Mouse (Mus musculus): ENCODE results near the gene Shc2. TPM values are rescaled to one million over a fixed set of nuclear protein-coding genes. Genes with fewer than 3 reads are reported as not detected.

Gene Shc2
- polyA plus RNA-seq, 1 experiment from 2014 or later, result 8.5 TPM

DNA sequence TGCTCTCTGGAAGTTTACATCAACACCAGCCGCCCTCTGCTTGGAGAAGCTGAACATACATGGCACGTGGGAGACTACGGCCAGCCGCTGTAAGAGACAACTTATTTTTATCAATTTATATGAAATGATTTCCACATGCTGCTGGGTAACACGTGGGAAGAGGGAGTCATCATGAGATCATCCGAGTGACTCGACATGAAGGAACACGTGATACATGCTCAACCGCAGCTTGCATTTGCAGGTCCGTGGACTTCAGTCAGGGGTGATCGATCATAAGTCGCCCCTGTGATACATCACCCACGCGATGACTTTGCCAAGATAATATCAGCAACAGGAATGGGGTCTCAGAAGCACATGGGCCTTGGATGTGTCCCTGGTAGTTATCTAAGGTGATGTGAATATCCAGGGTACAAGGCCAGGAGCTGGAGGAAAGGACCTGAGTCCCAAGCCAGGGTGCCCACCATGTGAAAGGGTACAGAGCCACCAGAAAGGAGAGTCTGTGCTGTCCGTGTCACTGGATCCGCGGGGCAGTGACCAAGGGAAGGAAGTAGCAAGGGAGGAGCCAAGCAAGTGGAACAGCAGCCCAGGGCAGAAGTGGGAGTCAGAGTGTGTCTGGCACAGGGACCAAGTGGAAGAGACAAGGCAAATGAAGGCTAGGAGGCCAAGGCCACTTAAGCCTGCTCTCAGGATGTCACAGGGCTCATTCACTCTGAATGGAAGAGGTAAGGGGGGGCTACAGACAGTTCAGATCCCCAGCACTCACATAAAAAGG is 4.5 kb downstream of the Shc2 start:
- Histone ChIP-seq H3K4me3 (ENCODE audit: low read length) (no peak overlapping the region), H3K4me1 (ENCODE audit: control insufficient read depth, insufficient read depth, low read length) (peaks cover 18% of the 10 kb centered on the region), H3K9me3 (ENCODE audit: control insufficient read depth, low read length) (no peaks in the 10 kb centered on the region), H3K4me2 (replicated peaks; ENCODE audit: low read depth, low read length) (no peak overlapping the region), H3K27ac (ENCODE audit: low read depth, low read length) (no peak overlapping the region), H3K9ac (ENCODE audit: low read depth, low read length) (no peak overlapping the region; the same call in 1 of the 2 replicates), H3K27me3 (ENCODE audit: control insufficient read depth, insufficient read depth, low read length) (no peaks in the 10 kb centered on the region), H3K36me3 (ENCODE audit: control insufficient read depth, insufficient read depth, low read length) (no peaks in the 10 kb centered on the region)
- peak; percentile 2; the same call in 1 of the 2 replicates for ATAC-seq (ENCODE audit: low FRiP score, low TSS enrichment)
- 56% methylated on average over 17 of the region's 17 CpGs for WGBS

DNA sequence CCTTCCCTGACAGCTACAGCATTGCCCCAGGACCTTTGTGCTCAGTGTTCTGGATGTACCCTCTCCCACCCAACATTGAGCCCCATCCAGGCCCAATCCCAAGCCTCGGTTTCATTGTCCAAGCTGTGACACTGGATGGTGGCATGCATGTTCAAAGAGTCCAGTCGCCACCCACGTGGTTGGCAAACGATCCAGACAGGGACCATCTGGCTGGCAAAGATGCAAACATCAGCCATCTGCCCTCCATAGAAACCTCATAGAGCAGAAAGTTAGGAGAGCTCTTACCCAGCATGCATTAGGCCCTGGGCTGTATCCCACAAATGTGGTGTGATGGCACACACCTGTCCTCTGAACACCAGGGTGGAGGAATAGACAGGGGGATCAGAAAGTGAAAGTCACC is 6.3 kb downstream of the Shc2 start:
- Histone ChIP-seq H3K4me2 (replicated peaks; ENCODE audit: low read depth, low read length) (no peak overlapping the region), H3K9ac (ENCODE audit: low read depth, low read length) (no peak overlapping the region)

DNA sequence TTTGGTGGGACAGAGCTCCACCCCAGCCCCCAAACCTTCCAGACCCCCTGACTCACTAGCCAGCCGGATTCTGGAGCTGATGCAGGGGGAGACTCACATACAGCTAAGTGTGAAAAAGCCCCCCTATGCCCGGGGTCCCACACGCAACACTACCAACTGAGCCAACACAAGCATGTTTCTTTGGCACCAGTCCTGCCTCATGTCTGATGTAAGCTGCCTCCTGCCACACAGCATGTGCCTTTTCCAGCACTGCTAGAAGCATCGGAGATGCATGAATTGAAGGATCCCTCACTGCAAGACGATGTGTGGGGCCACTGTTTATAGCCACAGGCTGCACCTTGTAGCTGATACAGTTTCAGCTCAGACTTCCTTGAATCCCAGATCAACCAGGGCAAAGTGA is 9.3 kb downstream of the Shc2 start:
- no peaks in the 10 kb centered on the region for H3K36me3 ChIP-seq (ENCODE audit: control insufficient read depth, insufficient read depth, low read length)
- H3K4me3 ChIP-seq (ENCODE audit: low read length), result no peak overlapping the region
- H3K4me1 ChIP-seq (ENCODE audit: control insufficient read depth, insufficient read depth, low read length), result peaks cover 5% of the 10 kb centered on the region
- H3K9ac ChIP-seq (ENCODE audit: low read depth, low read length), result no peak overlapping the region
- WGBS, result 91% methylated on average over 5 of the region's 5 CpGs
- H3K27ac ChIP-seq (ENCODE audit: low read depth, low read length), result no peak overlapping the region
- no peaks in the 10 kb centered on the region for H3K9me3 ChIP-seq (ENCODE audit: control insufficient read depth, low read length)
- no peak for ATAC-seq (ENCODE audit: low FRiP score, low TSS enrichment)
- H3K27me3 ChIP-seq (ENCODE audit: control insufficient read depth, insufficient read depth, low read length), result no peaks in the 10 kb centered on the region
- H3K4me2 ChIP-seq (replicated peaks; ENCODE audit: low read depth, low read length), result no peak overlapping the region

More for the DNA sequence above, 6.3 kb downstream of the Shc2 start:
- Histone ChIP-seq H3K4me1 (ENCODE audit: control insufficient read depth, insufficient read depth, low read length) (peaks cover 15% of the 10 kb centered on the region), H3K27ac (ENCODE audit: low read depth, low read length) (no peak overlapping the region), H3K9me3 (ENCODE audit: control insufficient read depth, low read length) (no peaks in the 10 kb centered on the region), H3K27me3 (ENCODE audit: control insufficient read depth, insufficient read depth, low read length) (no peaks in the 10 kb centered on the region), H3K4me3 (ENCODE audit: low read length) (no peak overlapping the region), H3K36me3 (ENCODE audit: control insufficient read depth, insufficient read depth, low read length) (no peaks in the 10 kb centered on the region)
- ATAC-seq (ENCODE audit: low FRiP score, low TSS enrichment), result no peak
- 83% methylated on average over 4 of the region's 4 CpGs for WGBS

DNA sequence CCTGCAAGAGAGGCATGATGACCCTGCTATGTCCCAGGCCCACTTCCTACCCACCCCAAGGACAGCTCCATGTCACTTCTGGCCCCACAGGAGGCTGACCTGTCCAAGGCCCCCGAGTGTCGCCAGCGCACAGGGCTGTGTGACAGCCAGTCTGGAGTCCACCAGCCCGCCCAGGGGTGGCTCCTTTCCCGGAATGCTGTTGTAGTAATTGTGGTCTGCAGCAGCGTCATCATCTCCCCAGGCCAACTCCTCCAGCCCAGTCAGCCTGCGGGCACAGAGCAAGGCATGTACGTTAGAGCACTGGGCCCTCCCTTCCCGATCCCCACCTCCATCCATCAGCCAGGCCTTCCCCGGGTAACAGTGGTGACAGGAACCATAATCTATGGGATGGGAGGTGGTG is 11.6 kb downstream of the Shc2 start:
- no peak overlapping the region for H3K4me3 ChIP-seq (ENCODE audit: low read length)
- no peak overlapping the region for H3K4me2 ChIP-seq (replicated peaks; ENCODE audit: low read depth, low read length)
- no peaks in the 10 kb centered on the region for H3K4me1 ChIP-seq (ENCODE audit: control insufficient read depth, insufficient read depth, low read length)
- H3K9ac ChIP-seq (ENCODE audit: low read depth, low read length), result no peak overlapping the region
- no peak overlapping the region for H3K27ac ChIP-seq (ENCODE audit: low read depth, low read length)
- no peaks in the 10 kb centered on the region for H3K36me3 ChIP-seq (ENCODE audit: control insufficient read depth, insufficient read depth, low read length)
- peak; percentile 26; the same call in 1 of the 2 replicates for ATAC-seq (ENCODE audit: low FRiP score, low TSS enrichment)
- no peaks in the 10 kb centered on the region for H3K27me3 ChIP-seq (ENCODE audit: control insufficient read depth, insufficient read depth, low read length)
- 79% methylated on average over 10 of the region's 10 CpGs for WGBS
- no peaks in the 10 kb centered on the region for H3K9me3 ChIP-seq (ENCODE audit: control insufficient read depth, low read length)

GRCm38 (mm10) chr10:79625398-79625797 is 12.3 kb downstream of the Shc2 start:
- Histone ChIP-seq H3K4me1 (ENCODE audit: control insufficient read depth, insufficient read depth, low read length) (no peaks in the 10 kb centered on the region), H3K9ac (ENCODE audit: low read depth, low read length) (no peak overlapping the region), H3K27me3 (ENCODE audit: control insufficient read depth, insufficient read depth, low read length) (no peaks in the 10 kb centered on the region), H3K36me3 (ENCODE audit: control insufficient read depth, insufficient read depth, low read length) (no peaks in the 10 kb centered on the region), H3K4me2 (replicated peaks; ENCODE audit: low read depth, low read length) (no peak overlapping the region), H3K9me3 (ENCODE audit: control insufficient read depth, low read length) (no peaks in the 10 kb centered on the region), H3K4me3 (ENCODE audit: low read length) (no peak overlapping the region), H3K27ac (ENCODE audit: low read depth, low read length) (no peak overlapping the region)
- ATAC-seq (ENCODE audit: low FRiP score, low TSS enrichment), result no peak
- 77% methylated on average over 9 of the region's 9 CpGs for WGBS

DNA sequence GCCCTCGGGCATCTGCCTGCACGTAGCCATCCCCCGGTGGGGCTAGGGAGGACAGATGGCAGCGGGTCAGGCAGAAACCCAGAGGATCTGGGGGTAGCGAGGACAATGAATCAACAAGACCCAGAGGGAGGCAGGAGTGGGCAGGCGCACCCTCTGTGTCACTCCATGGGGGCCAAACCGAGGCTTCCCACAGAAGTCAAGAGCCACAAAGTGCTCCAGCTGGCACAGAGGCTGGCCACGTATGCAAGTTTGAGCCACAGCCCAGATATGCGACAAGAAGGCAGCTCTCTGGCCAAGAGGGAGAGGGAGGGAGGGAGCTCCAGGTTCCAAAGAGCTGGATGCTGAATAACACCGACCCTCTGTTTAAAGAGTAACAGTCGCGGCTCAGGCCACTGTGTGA is 13.8 kb downstream of the Shc2 start:
- no peak for ATAC-seq (ENCODE audit: low FRiP score, low TSS enrichment)
- H3K4me2 ChIP-seq (replicated peaks; ENCODE audit: low read depth, low read length), result no peak overlapping the region
- H3K4me3 ChIP-seq (ENCODE audit: low read length), result no peak overlapping the region
- H3K9ac ChIP-seq (ENCODE audit: low read depth, low read length), result no peak overlapping the region
- H3K27ac ChIP-seq (ENCODE audit: low read depth, low read length), result no peak overlapping the region
- no peaks in the 10 kb centered on the region for H3K4me1 ChIP-seq (ENCODE audit: control insufficient read depth, insufficient read depth, low read length)
- no peaks in the 10 kb centered on the region for H3K9me3 ChIP-seq (ENCODE audit: control insufficient read depth, low read length)
- WGBS, result 71% methylated on average over 12 of the region's 12 CpGs
- H3K27me3 ChIP-seq (ENCODE audit: control insufficient read depth, insufficient read depth, low read length), result no peaks in the 10 kb centered on the region
- no peaks in the 10 kb centered on the region for H3K36me3 ChIP-seq (ENCODE audit: control insufficient read depth, insufficient read depth, low read length)

DNA sequence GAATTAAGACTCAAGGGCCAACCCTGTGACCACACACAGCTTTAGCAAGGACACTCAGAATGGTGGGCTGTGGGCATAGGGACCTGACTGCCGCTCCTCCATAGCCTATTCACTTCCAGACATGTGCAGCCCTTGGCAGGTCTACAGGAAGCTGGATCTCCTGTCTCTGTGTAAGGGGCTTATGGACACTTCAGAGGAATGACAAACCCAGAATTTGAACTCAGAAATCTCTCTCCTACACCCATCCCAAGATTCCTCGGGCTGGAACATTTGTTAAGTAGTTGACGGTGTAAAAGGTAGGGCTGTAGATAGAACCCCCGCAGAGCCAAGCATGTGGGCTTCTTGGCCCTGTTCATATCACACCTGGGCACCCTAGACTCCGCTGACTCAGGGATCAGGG is 21.3 kb downstream of the Shc2 start:
- no peaks in the 10 kb centered on the region for H3K36me3 ChIP-seq (ENCODE audit: control insufficient read depth, insufficient read depth, low read length)
- H3K27me3 ChIP-seq (ENCODE audit: control insufficient read depth, insufficient read depth, low read length), result peaks cover 22% of the 10 kb centered on the region
- H3K4me1 ChIP-seq (ENCODE audit: control insufficient read depth, insufficient read depth, low read length), result peaks cover 14% of the 10 kb centered on the region
- no peak overlapping the region for H3K9ac ChIP-seq (ENCODE audit: low read depth, low read length)
- ATAC-seq (ENCODE audit: low FRiP score, low TSS enrichment), result no peak
- no peak overlapping the region for H3K4me2 ChIP-seq (replicated peaks; ENCODE audit: low read depth, low read length)
- 89% methylated on average over 5 of the region's 5 CpGs for WGBS
- no peak overlapping the region for H3K4me3 ChIP-seq (ENCODE audit: low read length)
- no peak overlapping the region for H3K27ac ChIP-seq (ENCODE audit: low read depth, low read length)
- no peaks in the 10 kb centered on the region for H3K9me3 ChIP-seq (ENCODE audit: control insufficient read depth, low read length)

DNA sequence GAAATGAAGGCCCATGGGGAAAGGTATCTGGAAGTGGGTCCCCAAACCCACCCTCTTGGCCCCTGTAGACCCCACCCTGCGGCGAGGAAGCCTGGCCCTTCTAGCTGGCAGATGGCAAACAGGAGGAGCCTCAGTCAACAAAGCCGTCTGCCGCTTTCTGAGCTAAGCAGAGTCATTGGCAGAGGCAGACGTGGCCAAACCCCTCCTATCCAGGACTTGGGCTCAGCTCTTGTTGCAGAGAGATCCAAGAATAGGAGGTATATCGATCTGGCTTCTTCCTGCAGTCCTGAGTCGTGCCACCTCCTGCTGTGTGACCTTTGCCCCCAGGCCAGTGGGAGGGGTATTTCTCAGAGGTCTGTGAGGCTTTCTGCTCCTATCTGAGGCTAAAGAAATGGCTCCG is 21.9 kb downstream of the Shc2 start:
- no peak overlapping the region for H3K27ac ChIP-seq (ENCODE audit: low read depth, low read length)
- no peak overlapping the region for H3K4me3 ChIP-seq (ENCODE audit: low read length)
- H3K27me3 ChIP-seq (ENCODE audit: control insufficient read depth, insufficient read depth, low read length), result peaks cover 22% of the 10 kb centered on the region
- WGBS, result 12% methylated on average over 8 of the region's 8 CpGs
- no peak overlapping the region for H3K4me2 ChIP-seq (replicated peaks; ENCODE audit: low read depth, low read length)
- no peaks in the 10 kb centered on the region for H3K36me3 ChIP-seq (ENCODE audit: control insufficient read depth, insufficient read depth, low read length)
- H3K4me1 ChIP-seq (ENCODE audit: control insufficient read depth, insufficient read depth, low read length), result peaks cover 14% of the 10 kb centered on the region
- H3K9ac ChIP-seq (ENCODE audit: low read depth, low read length), result no peak overlapping the region
- ATAC-seq (ENCODE audit: low FRiP score, low TSS enrichment), result no peak
- no peaks in the 10 kb centered on the region for H3K9me3 ChIP-seq (ENCODE audit: control insufficient read depth, low read length)

GRCm38 (mm10) chr10:79614305-79614643 is 23.4 kb downstream of the Shc2 start:
- Histone ChIP-seq H3K4me2 (replicated peaks; ENCODE audit: low read depth, low read length) (peak overlapping the region; percentile 97), H3K4me1 (ENCODE audit: control insufficient read depth, insufficient read depth, low read length) (peaks cover 14% of the 10 kb centered on the region), H3K9me3 (ENCODE audit: control insufficient read depth, low read length) (no peaks in the 10 kb centered on the region), H3K9ac (ENCODE audit: low read depth, low read length) (no peak overlapping the region), H3K27ac (ENCODE audit: low read depth, low read length) (no peak overlapping the region), H3K4me3 (ENCODE audit: low read length) (peak overlapping the region; percentile 54), H3K36me3 (ENCODE audit: control insufficient read depth, insufficient read depth, low read length) (no peaks in the 10 kb centered on the region), H3K27me3 (ENCODE audit: control insufficient read depth, insufficient read depth, low read length) (peaks cover 22% of the 10 kb centered on the region)
- WGBS, result 93% methylated on average over 1 of the region's 1 CpGs
- ATAC-seq (ENCODE audit: low FRiP score, low TSS enrichment), result no peak; the same call in 1 of the 2 replicates

Data from kidney, embryonic 14.5 days (tissue).